18 mouse cellular contexts compared by ENCODE assay signal in the genomic region with DNA sequence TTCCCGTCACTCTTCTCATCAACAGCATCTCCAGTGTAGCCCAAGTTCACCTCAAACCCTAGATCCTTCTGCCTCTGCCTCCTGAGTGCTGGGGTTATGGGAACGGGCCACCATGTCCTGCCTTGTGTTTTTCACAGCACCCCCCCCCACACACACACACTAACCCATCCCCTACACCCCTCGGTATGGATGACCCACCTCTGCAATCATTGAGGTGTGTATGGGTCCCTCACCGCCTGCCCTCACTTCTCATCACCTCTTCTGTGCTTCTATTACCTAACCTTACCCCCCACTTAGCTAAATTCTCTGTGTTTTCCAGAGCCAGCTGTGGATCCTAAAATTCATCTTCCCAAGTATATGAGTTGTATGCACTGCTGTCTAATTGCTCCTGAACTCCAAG. TPM values are rescaled to one million over a fixed set of nuclear protein-coding genes. Genes with fewer than 3 reads are reported as not detected.
DNase-seq lines count a peak whose midpoint lies in the region; ATAC-seq lines count a peak whose summit lies in the region.
"Had no signal": no experiment of that assay in that cellular context is flagged by ENCODE, and none has a peak within 500 bp of the region (broad histone marks: within the 10 kb centered on the region; RNA-seq: fewer than 3 reads in every experiment).

No protein-coding gene starts in this region.

- peak; percentile 63; the same call in 1 of the 2 replicates for ATAC-seq in hindbrain, embryonic 15.5 days (ENCODE audit: low FRiP score, low read depth)
- no peak for ATAC-seq in hindbrain, embryonic 12.5 days (ENCODE audit: low FRiP score)
- ATAC-seq: activated CD4-positive, CD25-positive, alpha-beta regulatory T cell, adult 4 months; CD4-positive, CD25-positive, alpha-beta regulatory T cell, adult 4 months; Patski had no signal

- no peak overlapping the region for H3K27ac ChIP-seq in hindbrain, embryonic 15.5 days (replicated peaks)
- no peak overlapping the region for H3K27ac ChIP-seq in hindbrain, embryonic 12.5 days

- DNase-seq in heart, adult 11 months: peak; percentile 78
- no peak for DNase-seq in heart, adult 9 months (ENCODE audit: low spot score in 2 of 2)
- DNase-seq: adrenal gland, adult 2 months; adrenal gland, adult 8-10 months; adrenal gland, postnatal 10 days; adrenal gland, postnatal 14 days; adrenal gland, postnatal 25 days; adrenal gland, postnatal 36 days; B cell, adult 2 months; cerebellum, adult 11 months; cerebellum, adult 18-20 months had no signal

- H3K36me3 ChIP-seq in hindbrain, embryonic 15.5 days: peaks cover 7% of the 10 kb centered on the region; the same call in 1 of the 2 replicates
- no peaks in the 10 kb centered on the region for H3K36me3 ChIP-seq in hindbrain, embryonic 12.5 days
- H3K36me3 ChIP-seq: G1E had no signal

- H3K9ac ChIP-seq in hindbrain, embryonic 15.5 days: no peak overlapping the region
- H3K9ac ChIP-seq in hindbrain, embryonic 12.5 days: no peak overlapping the region

- no peaks in the 10 kb centered on the region for H3K4me1 ChIP-seq in hindbrain, embryonic 15.5 days (replicated peaks)
- no peaks in the 10 kb centered on the region for H3K4me1 ChIP-seq in hindbrain, embryonic 12.5 days

- H3K27me3 ChIP-seq in hindbrain, embryonic 15.5 days: no peaks in the 10 kb centered on the region
- no peaks in the 10 kb centered on the region for H3K27me3 ChIP-seq in hindbrain, embryonic 12.5 days
- H3K27me3 ChIP-seq: CH12.LX, Patski had no signal

- 91% methylated on average over 4 of the region's 4 CpGs for WGBS in hindbrain, embryonic 15.5 days
- 92% methylated on average over 4 of the region's 4 CpGs for WGBS in hindbrain, embryonic 12.5 days

- no peak overlapping the region for H3K4me2 ChIP-seq in hindbrain, embryonic 15.5 days
- no peak overlapping the region for H3K4me2 ChIP-seq in hindbrain, embryonic 12.5 days (replicated peaks)

- H3K4me3 ChIP-seq in hindbrain, embryonic 15.5 days: no peak overlapping the region
- no peak overlapping the region for H3K4me3 ChIP-seq in hindbrain, embryonic 12.5 days

- no peaks in the 10 kb centered on the region for H3K9me3 ChIP-seq in hindbrain, embryonic 15.5 days
- 0 out of 2 replicates have a peak, but pooled peaks cover under 1% of the 10 kb centered on the region for H3K9me3 ChIP-seq in hindbrain, embryonic 12.5 days (replicated peaks)
- H3K9me3 ChIP-seq: G1E had no signal

RNA-seq across cellular contexts. Expression of a gene that starts 16.4 kb away (rescaled TPM):
- 36.6 and 41.5 TPM in 2 replicates for polyA plus RNA-seq in hindbrain, embryonic 15.5 days (2015; fragmentation: Nextera tagmentation; extraction: Ambion mirVana)
- 32.8 and 33.8 TPM in 2 replicates for polyA plus RNA-seq in hindbrain, embryonic 12.5 days (2016; fragmentation: Nextera tagmentation; extraction: Ambion mirVana)
